ENCODE assay signal across 10 mouse cellular contexts in the genomic region with DNA sequence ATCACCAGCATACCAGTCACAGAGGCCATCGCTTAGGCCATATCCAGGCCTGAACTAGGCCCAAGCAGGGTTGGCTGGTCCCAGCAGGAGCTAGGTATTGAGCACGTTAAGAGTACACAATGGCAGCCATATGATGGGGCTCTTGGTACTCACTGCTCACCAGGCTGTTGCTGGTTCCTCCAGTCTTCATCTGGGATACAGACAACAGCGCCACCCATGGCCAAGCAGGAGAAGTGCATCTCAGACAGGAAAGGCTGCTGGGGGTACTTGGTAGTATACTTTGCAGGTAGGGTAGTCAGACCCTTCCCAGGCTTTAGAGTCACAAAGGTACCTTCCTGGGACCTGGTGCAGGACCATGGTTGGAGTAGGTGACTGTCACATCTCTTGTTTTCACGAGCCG.
DNase-seq lines count a peak whose midpoint lies in the region; ATAC-seq and TF ChIP-seq lines count a peak whose summit lies in the region.
"Had no signal": no experiment of that assay in that cellular context is flagged by ENCODE, and none has a peak within 500 bp of the region (broad histone marks: within the 10 kb centered on the region; RNA-seq: fewer than 3 reads in every experiment).

No protein-coding gene starts in this region.

- DNase-seq in cerebellum, adult 2 months: no peak
- DNase-seq in cerebellum, postnatal 36 days: no peak
- no peak for DNase-seq in layer of hippocampus, adult 2 months (ENCODE audit: low spot score in 2 of 2)
- DNase-seq in layer of hippocampus, postnatal 14 days (ENCODE audit: low spot score in 2 of 2): no peak
- DNase-seq in R1 (ENCODE audit: low read depth, low spot score): peak; percentile 45
- peak; percentile 42 for DNase-seq in retina, embryonic 14.5 days (ENCODE audit: low spot score)
- no peak for DNase-seq in layer of hippocampus, adult 11-12 months (ENCODE audit: low spot score)
- DNase-seq: gastrocnemius, postnatal 25 days had no signal

- no peaks in the 10 kb centered on the region for H3K27me3 ChIP-seq in cerebellum, adult 2 months (ENCODE audit: control insufficient read depth, insufficient read depth, low read length)
- H3K27me3 ChIP-seq: stomach, embryonic 15.5 days had no signal

- H3K27ac ChIP-seq in cerebellum, adult 2 months (ENCODE audit: insufficient read depth, low read length): no peak overlapping the region
- no peak overlapping the region for H3K27ac ChIP-seq in layer of hippocampus, adult 2 months
- H3K27ac ChIP-seq: stomach, embryonic 15.5 days had no signal

- no peak for ATAC-seq in inflammation-experienced regulatory T-cells, adult 6 months

- no peak overlapping the region for H3K4me3 ChIP-seq in cerebellum, adult 2 months (replicated peaks; ENCODE audit: insufficient read depth, low read depth, low read length)
- H3K4me3 ChIP-seq in layer of hippocampus, adult 2 months: no peak overlapping the region
- H3K4me3 ChIP-seq: stomach, embryonic 15.5 days had no signal

- H3K4me1 ChIP-seq in cerebellum, adult 2 months (ENCODE audit: control insufficient read depth, insufficient read depth, low read length): peaks cover 5% of the 10 kb centered on the region

- TF ChIP-seq CTCF in cerebellum, adult 2 months (IDR thresholded peaks at IDR 0.05; ENCODE audit: borderline replicate concordance, insufficient read depth, low read depth, low read length): peak; percentile 54
- peak; percentile 79 for TF ChIP-seq CTCF in layer of hippocampus, adult 2 months (conservative IDR thresholded peaks at IDR 0.05)

- TF ChIP-seq POLR2A in cerebellum, adult 2 months (IDR thresholded peaks at IDR 0.05; ENCODE audit: borderline replicate concordance, insufficient read depth, low read length): no peak

- WGBS in cerebellum, adult 2 months: 84% methylated on average over 5 of the region's 5 CpGs

Comparison
In these comparisons a context has a peak if more than half of its experiments do, and no peak if none do; other contexts are left out.
1. DNase-seq: peak in R1 (single experiment) and retina, embryonic 14.5 days (single experiment); none in cerebellum, adult 2 months (0 of 2), cerebellum, postnatal 36 days (0 of 2), layer of hippocampus, adult 2 months (0 of 2), layer of hippocampus, postnatal 14 days (0 of 2) and layer of hippocampus, adult 11-12 months (single experiment).